Mouse (Mus musculus): ENCODE measurements around the gene Ppard. TPM values are rescaled to one million over a fixed set of nuclear protein-coding genes. Genes with fewer than 3 reads are reported as not detected.
"Not testable (repeated sequence)": the region's sequence is repeated elsewhere in the genome, so short reads cannot be mapped to it uniquely, and the experiment has no call there.

Gene Ppard
- polyA plus RNA-seq, 1 experiment from 2014 or later, result 1.2 TPM

DNA sequence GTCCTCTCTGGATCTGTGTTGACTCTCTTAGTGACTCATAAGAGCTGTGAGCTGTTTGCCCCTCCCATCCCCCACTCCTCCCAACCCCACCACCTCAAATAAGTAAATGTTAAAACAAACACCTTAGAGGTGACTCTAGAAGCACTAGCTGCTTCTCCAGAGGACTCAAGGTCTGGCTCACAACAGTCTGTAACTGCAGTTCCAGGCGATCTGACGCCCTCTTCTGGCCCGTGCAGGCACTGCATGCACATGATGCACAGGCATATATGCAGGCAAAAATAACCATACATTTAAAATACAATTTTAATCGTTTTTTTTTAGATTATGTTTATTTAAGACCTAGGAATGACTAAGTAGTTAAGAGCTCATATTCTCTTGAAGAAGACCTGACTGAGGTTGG lies 19.3 kb upstream of the Ppard start:
- no peak overlapping the region for H3K9ac ChIP-seq (replicated peaks; ENCODE audit: low read length)
- no peak overlapping the region for H3K27ac ChIP-seq (replicated peaks; ENCODE audit: low read depth, low read length)
- H3K9me3 ChIP-seq (ENCODE audit: control insufficient read depth, low read length), result no peaks in the 10 kb centered on the region
- H3K27me3 ChIP-seq (ENCODE audit: control insufficient read depth, insufficient read depth, low read length), result no peaks in the 10 kb centered on the region
- ATAC-seq (ENCODE audit: low FRiP score, low TSS enrichment) (no peak), DNase-seq (no peak)
- no peak overlapping the region for H3K4me3 ChIP-seq (replicated peaks; ENCODE audit: low read depth, low read length)
- no peak overlapping the region for H3K4me2 ChIP-seq (ENCODE audit: low read length)
- H3K4me1 ChIP-seq (ENCODE audit: control insufficient read depth, insufficient read depth, low read length), result no peaks in the 10 kb centered on the region
- H3K36me3 ChIP-seq (ENCODE audit: control insufficient read depth, insufficient read depth, low read length), result no peaks in the 10 kb centered on the region
- WGBS, result 31% methylated on average over 4 of the region's 4 CpGs

DNA sequence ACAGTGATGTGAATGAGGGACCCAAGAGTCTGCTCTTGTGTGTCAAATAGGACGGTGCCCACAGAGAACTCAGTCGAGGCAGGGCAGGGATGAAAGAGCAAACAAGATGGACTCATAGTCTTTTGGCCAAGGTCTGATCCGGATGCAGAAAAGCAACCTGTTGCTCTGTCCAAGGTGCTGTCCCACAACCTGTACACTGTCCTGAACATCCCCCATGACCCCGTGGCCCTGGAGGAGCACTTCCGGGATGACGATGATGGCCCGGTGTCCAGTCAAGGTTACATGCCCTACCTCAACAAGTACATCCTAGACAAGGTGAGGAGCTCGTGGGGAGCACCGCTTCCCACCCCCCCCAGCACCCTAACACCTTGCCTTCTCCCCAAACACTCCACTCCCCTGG lies 15.7 kb upstream of the Ppard start:
- H3K27ac ChIP-seq (replicated peaks; ENCODE audit: low read depth, low read length), result no peak overlapping the region
- H3K4me2 ChIP-seq (ENCODE audit: low read length), result no peak overlapping the region
- DNase-seq (no peak), ATAC-seq (ENCODE audit: low FRiP score, low TSS enrichment) (no peak)
- H3K4me1 ChIP-seq (ENCODE audit: control insufficient read depth, insufficient read depth, low read length), result no peaks in the 10 kb centered on the region
- 91% methylated on average over 9 of the region's 9 CpGs for WGBS
- H3K36me3 ChIP-seq (ENCODE audit: control insufficient read depth, insufficient read depth, low read length), result no peaks in the 10 kb centered on the region
- no peak overlapping the region for H3K9ac ChIP-seq (replicated peaks; ENCODE audit: low read length)
- no peaks in the 10 kb centered on the region for H3K9me3 ChIP-seq (ENCODE audit: control insufficient read depth, low read length)
- no peak overlapping the region for H3K4me3 ChIP-seq (replicated peaks; ENCODE audit: low read depth, low read length)
- no peaks in the 10 kb centered on the region for H3K27me3 ChIP-seq (ENCODE audit: control insufficient read depth, insufficient read depth, low read length)

DNA sequence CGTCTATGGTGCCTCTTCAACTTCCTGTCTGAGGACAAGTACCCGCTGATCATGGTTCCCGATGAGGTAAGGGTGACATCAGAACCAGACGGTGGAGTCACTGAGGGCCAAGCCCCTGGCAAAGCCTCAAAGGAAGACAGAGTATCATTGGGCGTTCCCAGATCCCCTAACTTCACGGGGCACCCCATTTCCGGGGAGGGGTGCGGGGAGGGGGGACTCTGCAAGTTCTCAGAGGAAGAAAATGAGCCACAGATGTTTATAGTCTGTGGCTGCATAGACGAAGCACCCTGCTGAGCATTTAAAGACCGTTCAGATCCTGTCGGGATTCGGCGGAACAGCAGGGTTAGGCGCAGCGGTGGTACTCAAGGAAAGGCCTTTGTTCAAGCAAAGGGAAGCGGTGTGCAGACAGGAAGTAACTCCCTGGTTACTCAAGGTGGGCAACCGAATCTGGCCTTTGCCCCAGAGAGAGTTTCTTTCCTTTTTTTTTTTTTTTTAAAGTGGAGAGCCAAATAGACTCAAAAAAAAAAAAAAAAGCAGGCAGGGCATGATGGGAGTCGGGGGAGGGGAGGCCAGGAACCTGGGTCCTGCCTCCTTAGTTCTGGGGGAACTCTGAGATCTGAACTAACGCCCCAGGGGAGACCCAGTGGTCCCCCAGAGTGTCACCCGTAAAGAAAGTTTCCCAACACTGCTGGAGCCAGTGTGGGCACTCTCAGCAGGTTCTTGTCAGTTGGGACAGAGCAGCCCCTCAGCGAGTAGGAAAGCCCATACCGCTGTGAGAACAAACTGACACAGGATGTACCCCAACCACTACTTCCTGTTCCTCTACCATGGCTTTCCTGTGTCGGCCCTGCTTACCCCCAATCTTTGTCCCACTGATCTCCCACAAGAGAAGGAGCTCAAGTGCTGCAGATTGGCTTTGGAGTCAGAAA lies 14.5 kb upstream of the Ppard start:
- Histone ChIP-seq H3K27ac (replicated peaks; ENCODE audit: low read depth, low read length) (no peak overlapping the region), H3K9me3 (ENCODE audit: control insufficient read depth, low read length) (no peaks in the 10 kb centered on the region), H3K4me2 (ENCODE audit: low read length) (0 out of 2 replicates have a peak overlapping the region, but pooled peaks have one; percentile 4), H3K27me3 (ENCODE audit: control insufficient read depth, insufficient read depth, low read length) (no peaks in the 10 kb centered on the region), H3K36me3 (ENCODE audit: control insufficient read depth, insufficient read depth, low read length) (no peaks in the 10 kb centered on the region), H3K4me3 (replicated peaks; ENCODE audit: low read depth, low read length) (no peak overlapping the region), H3K4me1 (ENCODE audit: control insufficient read depth, insufficient read depth, low read length) (no peaks in the 10 kb centered on the region), H3K9ac (replicated peaks; ENCODE audit: low read length) (no peak overlapping the region)
- DNase-seq, result peak; percentile 13
- ATAC-seq (ENCODE audit: low FRiP score, low TSS enrichment), result no peak
- WGBS, result 28% methylated on average over 23 of the region's 23 CpGs

DNA sequence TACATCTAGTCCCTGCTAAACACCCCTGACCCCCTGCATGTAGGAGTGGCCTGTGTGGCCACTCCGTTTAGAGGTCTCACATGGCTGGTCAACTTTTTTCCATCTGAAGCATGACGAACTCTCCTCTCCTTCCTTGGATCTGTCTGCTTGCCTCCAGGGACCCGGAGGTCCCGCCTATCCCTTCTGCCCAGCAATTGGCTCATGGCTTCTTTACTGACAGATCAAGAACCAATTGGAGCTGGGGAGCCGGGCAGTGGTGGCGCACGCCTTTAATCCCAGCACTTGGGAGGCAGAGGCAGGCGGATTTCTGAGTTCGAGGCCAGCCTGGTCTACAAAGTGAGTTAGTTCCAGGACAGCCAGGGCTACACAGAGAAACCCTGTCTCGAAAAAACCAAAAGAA lies 10.0 kb upstream of the Ppard start:
- not testable (repeated sequence) for H3K4me2 ChIP-seq (ENCODE audit: low read length); H3K36me3 ChIP-seq (ENCODE audit: control insufficient read depth, insufficient read depth, low read length); ATAC-seq (ENCODE audit: low FRiP score, low TSS enrichment); H3K4me3 ChIP-seq (replicated peaks; ENCODE audit: low read depth, low read length); H3K4me1 ChIP-seq (ENCODE audit: control insufficient read depth, insufficient read depth, low read length); H3K9ac ChIP-seq (replicated peaks; ENCODE audit: low read length); DNase-seq; H3K27ac ChIP-seq (replicated peaks; ENCODE audit: low read depth, low read length); H3K27me3 ChIP-seq (ENCODE audit: control insufficient read depth, insufficient read depth, low read length); H3K9me3 ChIP-seq (ENCODE audit: control insufficient read depth, low read length)
- 93% methylated on average over 10 of the region's 10 CpGs for WGBS

DNA sequence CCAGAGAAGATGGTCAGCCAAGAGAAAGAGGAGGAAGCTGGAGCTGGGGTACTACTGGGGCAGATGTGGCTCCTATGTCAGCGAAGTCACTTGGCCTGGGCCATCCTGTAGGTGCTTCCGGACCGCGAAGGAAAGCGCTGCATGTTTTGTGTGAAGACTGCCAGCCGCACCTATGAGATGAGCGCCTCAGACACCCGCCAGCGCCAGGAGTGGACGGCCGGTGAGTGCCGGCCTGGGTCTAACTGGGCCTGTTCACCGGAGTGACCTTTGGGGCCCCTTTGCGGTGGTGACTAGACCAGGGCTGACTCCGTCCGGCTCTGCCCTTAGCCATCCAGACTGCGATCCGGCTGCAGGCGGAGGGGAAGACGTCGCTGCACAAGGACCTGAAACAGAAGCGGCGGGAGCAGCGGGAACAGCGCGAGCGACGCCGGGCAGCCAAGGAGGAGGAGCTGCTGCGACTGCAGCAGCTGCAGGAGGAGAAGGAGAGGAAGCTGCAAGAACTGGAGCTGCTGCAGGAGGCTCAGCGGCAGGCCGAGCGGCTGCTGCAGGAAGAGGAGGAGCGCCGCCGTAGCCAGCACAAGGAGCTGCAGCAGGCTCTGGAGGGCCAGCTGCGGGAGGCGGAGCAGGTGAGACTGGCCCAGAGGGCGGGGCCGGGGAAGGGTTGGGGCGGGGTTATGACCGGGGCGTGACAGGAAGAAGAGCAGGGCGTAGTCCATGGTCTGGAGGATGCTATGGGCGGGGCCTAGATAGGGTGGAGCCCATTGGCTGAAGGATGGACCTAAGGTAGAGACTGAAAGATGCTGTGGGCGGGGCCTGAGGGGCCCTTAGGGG lies 8.7 kb upstream of the Ppard start:
- Histone ChIP-seq H3K4me2 (ENCODE audit: low read length) (peak overlapping the region; percentile 97), H3K9me3 (ENCODE audit: control insufficient read depth, low read length) (no peaks in the 10 kb centered on the region), H3K9ac (replicated peaks; ENCODE audit: low read length) (peak overlapping the region; percentile 80), H3K4me3 (replicated peaks; ENCODE audit: low read depth, low read length) (peak overlapping the region; percentile 55), H3K4me1 (ENCODE audit: control insufficient read depth, insufficient read depth, low read length) (peaks cover 8% of the 10 kb centered on the region; the same call in 1 of the 2 replicates), H3K36me3 (ENCODE audit: control insufficient read depth, insufficient read depth, low read length) (no peaks in the 10 kb centered on the region), H3K27ac (replicated peaks; ENCODE audit: low read depth, low read length) (peak overlapping the region; percentile 88), H3K27me3 (ENCODE audit: control insufficient read depth, insufficient read depth, low read length) (no peaks in the 10 kb centered on the region)
- ATAC-seq (ENCODE audit: low FRiP score, low TSS enrichment), result peak; percentile 81
- under 1% methylated on average over 46 of the region's 46 CpGs for WGBS
- peak; percentile 86 for DNase-seq

DNA sequence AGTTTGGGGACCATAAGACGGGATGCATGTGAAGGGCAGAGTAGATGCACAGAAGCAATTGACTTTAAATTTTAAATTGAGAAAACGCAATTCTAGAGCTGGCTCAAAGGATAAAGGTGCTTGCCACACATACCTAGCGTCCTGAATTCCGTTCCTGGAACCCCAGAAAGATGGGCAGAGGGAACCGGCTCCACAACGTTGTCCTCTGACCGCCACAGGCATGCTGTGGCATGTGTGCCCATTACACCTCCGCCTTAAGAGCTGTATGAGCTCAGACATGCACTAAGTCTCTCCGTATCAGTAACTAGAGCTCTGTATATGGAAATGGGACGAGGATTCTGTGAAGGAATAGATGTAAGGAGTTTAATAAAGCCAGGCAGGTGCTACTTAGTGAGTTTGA lies 7.9 kb upstream of the Ppard start:
- no peak overlapping the region for H3K4me3 ChIP-seq (replicated peaks; ENCODE audit: low read depth, low read length)
- no peak for ATAC-seq (ENCODE audit: low FRiP score, low TSS enrichment)
- H3K9ac ChIP-seq (replicated peaks; ENCODE audit: low read length), result no peak overlapping the region

DNA sequence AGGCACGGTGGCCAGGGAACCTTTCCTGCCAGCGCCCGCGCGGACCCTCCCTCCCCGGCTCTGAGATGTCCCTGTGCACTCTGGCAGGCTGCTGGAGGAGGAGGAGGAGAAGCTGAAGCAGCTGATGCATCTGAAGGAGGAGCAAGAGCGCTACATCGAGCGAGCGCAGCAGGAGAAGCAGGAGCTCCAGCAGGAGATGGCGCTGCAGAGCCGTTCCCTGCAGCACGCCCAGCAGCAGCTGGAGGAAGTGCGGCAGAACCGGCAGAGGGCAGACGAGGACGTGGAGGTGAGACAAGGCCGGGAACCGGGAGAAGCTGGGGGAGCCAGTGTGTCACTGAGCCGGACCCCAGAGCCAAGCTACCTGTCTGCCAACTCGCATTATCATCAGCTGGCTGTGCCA lies 6.5 kb upstream of the Ppard start:
- Histone ChIP-seq H3K27ac (replicated peaks; ENCODE audit: low read depth, low read length) (0 out of 2 replicates have a peak overlapping the region, but pooled peaks have one; percentile 66), H3K36me3 (ENCODE audit: control insufficient read depth, insufficient read depth, low read length) (no peaks in the 10 kb centered on the region), H3K4me2 (ENCODE audit: low read length) (peak overlapping the region; percentile 54), H3K4me1 (ENCODE audit: control insufficient read depth, insufficient read depth, low read length) (peaks cover 8% of the 10 kb centered on the region; the same call in 1 of the 2 replicates), H3K4me3 (replicated peaks; ENCODE audit: low read depth, low read length) (peak overlapping the region; percentile 31), H3K27me3 (ENCODE audit: control insufficient read depth, insufficient read depth, low read length) (no peaks in the 10 kb centered on the region), H3K9me3 (ENCODE audit: control insufficient read depth, low read length) (no peaks in the 10 kb centered on the region), H3K9ac (replicated peaks; ENCODE audit: low read length) (peak overlapping the region; percentile 46)
- DNase-seq (peak; percentile 92), ATAC-seq (ENCODE audit: low FRiP score, low TSS enrichment) (peak; percentile 36; the same call in 1 of the 2 replicates)
- under 1% methylated on average over 21 of the region's 21 CpGs for WGBS

More for the DNA sequence above, 7.9 kb upstream of the Ppard start:
- WGBS, result 89% methylated on average over 10 of the region's 10 CpGs
- Histone ChIP-seq H3K4me1 (ENCODE audit: control insufficient read depth, insufficient read depth, low read length) (peaks cover 8% of the 10 kb centered on the region; the same call in 1 of the 2 replicates), H3K27me3 (ENCODE audit: control insufficient read depth, insufficient read depth, low read length) (no peaks in the 10 kb centered on the region), H3K9me3 (ENCODE audit: control insufficient read depth, low read length) (no peaks in the 10 kb centered on the region), H3K27ac (replicated peaks; ENCODE audit: low read depth, low read length) (no peak overlapping the region), H3K36me3 (ENCODE audit: control insufficient read depth, insufficient read depth, low read length) (no peaks in the 10 kb centered on the region), H3K4me2 (ENCODE audit: low read length) (no peak overlapping the region)
- DNase-seq, result no peak

DNA sequence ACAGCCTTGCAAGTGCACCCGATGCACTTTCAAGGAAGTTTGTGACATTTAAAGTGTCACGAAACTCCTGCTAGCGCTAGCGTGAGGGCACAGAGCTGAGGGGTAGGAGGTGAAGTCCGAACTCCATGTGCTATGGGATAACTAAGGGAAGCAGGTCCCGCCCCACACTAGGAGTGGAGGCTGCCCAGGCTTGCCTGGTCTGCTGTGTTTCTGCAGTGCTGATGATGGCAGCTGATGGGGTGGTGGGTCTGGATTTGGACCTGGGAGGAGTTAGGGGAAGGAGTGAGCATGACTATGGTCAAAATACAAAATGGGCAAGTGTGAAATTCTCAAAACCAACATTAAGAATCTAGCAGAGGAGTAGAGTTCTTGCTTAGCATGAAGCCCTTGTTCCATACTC lies 2.0 kb upstream of the Ppard start:
- ATAC-seq (ENCODE audit: low FRiP score, low TSS enrichment), result no peak

More for the DNA sequence above, 2.0 kb upstream of the Ppard start:
- H3K9ac ChIP-seq (replicated peaks; ENCODE audit: low read length), result no peak overlapping the region
- no peak overlapping the region for H3K27ac ChIP-seq (replicated peaks; ENCODE audit: low read depth, low read length)
- H3K36me3 ChIP-seq (ENCODE audit: control insufficient read depth, insufficient read depth, low read length), result no peaks in the 10 kb centered on the region
- no peak for DNase-seq
- H3K4me1 ChIP-seq (ENCODE audit: control insufficient read depth, insufficient read depth, low read length), result peaks cover 7% of the 10 kb centered on the region; the same call in 1 of the 2 replicates
- no peak overlapping the region for H3K4me3 ChIP-seq (replicated peaks; ENCODE audit: low read depth, low read length)
- H3K4me2 ChIP-seq (ENCODE audit: low read length), result no peak overlapping the region
- no peaks in the 10 kb centered on the region for H3K9me3 ChIP-seq (ENCODE audit: control insufficient read depth, low read length)
- WGBS, result 88% methylated on average over 6 of the region's 6 CpGs
- H3K27me3 ChIP-seq (ENCODE audit: control insufficient read depth, insufficient read depth, low read length), result no peaks in the 10 kb centered on the region
